Mouse (Mus musculus) forebrain, embryonic 13.5 days (tissue): ENCODE data around the gene B3gnt2. TPM values are rescaled to one million over a fixed set of nuclear protein-coding genes. Genes with fewer than 3 reads are reported as not detected.

Experiments used
- ATAC-seq: fragments of 200-750 bp; cut with Nextera tagmentation; 2 replicates; pipeline ENCODE4 v1.8.0; 2017
- H3K27ac ChIP-seq: fragments of 300-500 bp; sonication (generic); 2 replicates; pipeline ENCODE4 v1.5.1; 2015; ENCODE audit warnings: inconsistent platforms, mild to moderate bottlenecking, moderate library complexity
- H3K27me3 ChIP-seq: fragments of 300-500 bp; sonication (generic); 2 replicates; pipeline ENCODE4 v1.6.1; 2015; ENCODE audit warnings: mild to moderate bottlenecking, inconsistent platforms
- H3K36me3 ChIP-seq: fragments of 300-500 bp; sonication (generic); 2 replicates; pipeline ENCODE4 v1.6.1; 2015; ENCODE audit warnings: mild to moderate bottlenecking, inconsistent platforms; ENCODE audit not compliant: poor library complexity, severe bottlenecking
- H3K4me1 ChIP-seq: fragments of 300-500 bp; sonication (generic); 2 replicates; pipeline ENCODE4 v1.6.1; 2015; ENCODE audit warnings: inconsistent platforms
- H3K4me2 ChIP-seq: fragments of 300-500 bp; sonication (generic); 2 replicates; pipeline ENCODE4 v1.6.1; 2015; ENCODE audit warnings: inconsistent platforms, mild to moderate bottlenecking, moderate library complexity
- H3K4me3 ChIP-seq: fragments of 300-500 bp; sonication (generic); 2 replicates; pipeline ENCODE4 v1.5.1; 2015; ENCODE audit warnings: mild to moderate bottlenecking, inconsistent platforms
- H3K9ac ChIP-seq: fragments of 300-500 bp; sonication (generic); 2 replicates; pipeline ENCODE4 v1.6.1; 2015; ENCODE audit warnings: mild to moderate bottlenecking, inconsistent platforms
- H3K9me3 ChIP-seq: fragments of 300-500 bp; sonication (generic); replicated peaks from 2 replicates; pipeline ENCODE4 v1.6.1; 2016; ENCODE audit warnings: inconsistent platforms
- WGBS: fragments of 180-500 bp; shearing (Covaris S2); methylation state at CpG from one replicate; pipeline ENCODE4 v1.1.7; 2015; 5-methylcytosine and 5-hydroxymethylcytosine counted together
- polyA plus RNA-seq: library from polyadenylated mRNA; unstranded; fragments of >200 nt; fragmentation: Nextera tagmentation; extraction: Ambion mirVana; gene quantifications from 2 replicates; pipeline ENCODE4 v1.2.1, GENCODE M21; 2015

The B3gnt2 gene
- polyA plus RNA-seq, 1 experiment from 2014 or later, result 2.2 TPM

- no peaks in the 10 kb centered on the region for H3K36me3 ChIP-seq
- WGBS, result 81% methylated on average over 6 of the region's 6 CpGs
- no peaks in the 10 kb centered on the region for H3K9me3 ChIP-seq
- H3K4me3 ChIP-seq, result no peak overlapping the region
- no peak overlapping the region for H3K27ac ChIP-seq
- H3K27me3 ChIP-seq, result no peaks in the 10 kb centered on the region
- no peak overlapping the region for H3K4me2 ChIP-seq
- H3K9ac ChIP-seq, result no peak overlapping the region
- no peaks in the 10 kb centered on the region for H3K4me1 ChIP-seq
- no peak for ATAC-seq
Measured at GRCm38 (mm10) chr11:22779821-22780551, 80.8 kb downstream of the B3gnt2 start.

- H3K27ac ChIP-seq, result no peak overlapping the region
- H3K4me2 ChIP-seq, result no peak overlapping the region
- H3K4me3 ChIP-seq, result no peak overlapping the region
- H3K27me3 ChIP-seq, result no peaks in the 10 kb centered on the region
- H3K9me3 ChIP-seq, result no peaks in the 10 kb centered on the region
- H3K9ac ChIP-seq, result no peak overlapping the region
- no peak for ATAC-seq
- H3K4me1 ChIP-seq, result no peaks in the 10 kb centered on the region
- WGBS, result 81% methylated on average over 3 of the region's 3 CpGs
- H3K36me3 ChIP-seq, result no peaks in the 10 kb centered on the region
Measured at GRCm38 (mm10) chr11:22778596-22778995, 82.2 kb downstream of the B3gnt2 start.

- Histone ChIP-seq H3K27me3 (no peaks in the 10 kb centered on the region), H3K9ac (no peak overlapping the region), H3K4me1 (no peaks in the 10 kb centered on the region), H3K27ac (no peak overlapping the region), H3K36me3 (no peaks in the 10 kb centered on the region), H3K9me3 (no peaks in the 10 kb centered on the region), H3K4me3 (no peak overlapping the region), H3K4me2 (no peak overlapping the region)
- ATAC-seq, result no peak
- 90% methylated on average over 2 of the region's 2 CpGs for WGBS
Measured at GRCm38 (mm10) chr11:22777531-22777930, 83.2 kb downstream of the B3gnt2 start.

- H3K9ac ChIP-seq, result no peak overlapping the region
- no peak overlapping the region for H3K27ac ChIP-seq
- 67% methylated on average over 2 of the region's 2 CpGs for WGBS
- no peaks in the 10 kb centered on the region for H3K36me3 ChIP-seq
- no peaks in the 10 kb centered on the region for H3K27me3 ChIP-seq
- H3K4me1 ChIP-seq, result no peaks in the 10 kb centered on the region
- no peak overlapping the region for H3K4me2 ChIP-seq
- H3K9me3 ChIP-seq, result no peaks in the 10 kb centered on the region
- no peak overlapping the region for H3K4me3 ChIP-seq
- ATAC-seq, result no peak
Measured at GRCm38 (mm10) chr11:22774821-22775220, 85.9 kb downstream of the B3gnt2 start.

- Histone ChIP-seq H3K27me3 (no peaks in the 10 kb centered on the region), H3K4me1 (no peaks in the 10 kb centered on the region), H3K4me2 (no peak overlapping the region), H3K9ac (no peak overlapping the region), H3K36me3 (no peaks in the 10 kb centered on the region), H3K9me3 (no peaks in the 10 kb centered on the region), H3K4me3 (no peak overlapping the region), H3K27ac (no peak overlapping the region)
- WGBS, result 72% methylated on average over 2 of the region's 2 CpGs
- no peak for ATAC-seq
Measured at GRCm38 (mm10) chr11:22766238-22766637, 94.5 kb downstream of the B3gnt2 start.

- Histone ChIP-seq H3K27ac (no peak overlapping the region), H3K4me2 (no peak overlapping the region)
- WGBS, result 90% methylated on average over 4 of the region's 4 CpGs
Measured at GRCm38 (mm10) chr11:22765425-22765824, 95.3 kb downstream of the B3gnt2 start.

GRCm38 (mm10) chr11:22763556-22764295 lies 97.0 kb downstream of the B3gnt2 start:
- 83% methylated on average over 4 of the region's 4 CpGs for WGBS

More at GRCm38 (mm10) chr11:22765425-22765824, 95.3 kb downstream of the B3gnt2 start:
- no peak for ATAC-seq
- H3K9me3 ChIP-seq, result no peaks in the 10 kb centered on the region
- no peaks in the 10 kb centered on the region for H3K36me3 ChIP-seq
- H3K9ac ChIP-seq, result no peak overlapping the region
- no peaks in the 10 kb centered on the region for H3K4me1 ChIP-seq
- no peak overlapping the region for H3K4me3 ChIP-seq
- H3K27me3 ChIP-seq, result no peaks in the 10 kb centered on the region

GRCm38 (mm10) chr11:22763055-22763454 lies 97.7 kb downstream of the B3gnt2 start:
- 87% methylated on average over 1 of the region's 1 CpGs for WGBS
- Histone ChIP-seq H3K4me1 (no peaks in the 10 kb centered on the region), H3K27ac (no peak overlapping the region), H3K36me3 (no peaks in the 10 kb centered on the region), H3K4me3 (no peak overlapping the region), H3K4me2 (no peak overlapping the region), H3K9me3 (no peaks in the 10 kb centered on the region), H3K27me3 (no peaks in the 10 kb centered on the region), H3K9ac (no peak overlapping the region)
- no peak for ATAC-seq

More at GRCm38 (mm10) chr11:22763556-22764295, 97.0 kb downstream of the B3gnt2 start:
- no peak for ATAC-seq
- no peak overlapping the region for H3K4me3 ChIP-seq
- H3K9me3 ChIP-seq, result no peaks in the 10 kb centered on the region
- no peaks in the 10 kb centered on the region for H3K36me3 ChIP-seq
- no peak overlapping the region for H3K27ac ChIP-seq
- no peaks in the 10 kb centered on the region for H3K27me3 ChIP-seq
- no peak overlapping the region for H3K4me2 ChIP-seq
- H3K4me1 ChIP-seq, result no peaks in the 10 kb centered on the region
- no peak overlapping the region for H3K9ac ChIP-seq

- H3K4me1 ChIP-seq, result no peaks in the 10 kb centered on the region
- no peak overlapping the region for H3K27ac ChIP-seq
- 90% methylated on average over 18 of the region's 18 CpGs for WGBS
- no peak for ATAC-seq
- H3K27me3 ChIP-seq, result no peaks in the 10 kb centered on the region
- no peak overlapping the region for H3K4me3 ChIP-seq
- no peak overlapping the region for H3K4me2 ChIP-seq
- H3K9ac ChIP-seq, result no peak overlapping the region
- H3K36me3 ChIP-seq, result no peaks in the 10 kb centered on the region
- no peaks in the 10 kb centered on the region for H3K9me3 ChIP-seq
Measured at GRCm38 (mm10) chr11:22762236-22762927, 98.4 kb downstream of the B3gnt2 start.

GRCm38 (mm10) chr11:22759783-22760182 lies 101.0 kb downstream of the B3gnt2 start:
- H3K36me3 ChIP-seq, result no peaks in the 10 kb centered on the region
- no peak overlapping the region for H3K27ac ChIP-seq
- no peaks in the 10 kb centered on the region for H3K9me3 ChIP-seq
- H3K4me1 ChIP-seq, result no peaks in the 10 kb centered on the region
- no peaks in the 10 kb centered on the region for H3K27me3 ChIP-seq
- H3K9ac ChIP-seq, result no peak overlapping the region
- 88% methylated on average over 4 of the region's 4 CpGs for WGBS
- H3K4me2 ChIP-seq, result no peak overlapping the region
- ATAC-seq, result no peak
- H3K4me3 ChIP-seq, result no peak overlapping the region

- Histone ChIP-seq H3K4me1 (no peaks in the 10 kb centered on the region), H3K27ac (no peak overlapping the region), H3K27me3 (no peaks in the 10 kb centered on the region), H3K36me3 (no peaks in the 10 kb centered on the region), H3K9me3 (no peaks in the 10 kb centered on the region), H3K4me2 (no peak overlapping the region), H3K4me3 (no peak overlapping the region), H3K9ac (no peak overlapping the region)
- ATAC-seq, result no peak
- WGBS, result 89% methylated on average over 3 of the region's 3 CpGs
Measured at GRCm38 (mm10) chr11:22756168-22756980, 104.4 kb downstream of the B3gnt2 start.
